Mouse (Mus musculus): Measurements from ENCODE around the gene Gvin1.
"Not testable (repeated sequence)": the region's sequence is repeated elsewhere in the genome, so short reads cannot be mapped to it uniquely, and the experiment has no call there.

Gene Gvin1

GRCm38 (mm10) chr7:106215177-106215576 is at the start of gene Gvin1:
Gene Gvin1 (minus strand): TSS chr7:106215326.
- in situ Hi-C loops (cut with MboI, MseI) = loop anchor here (25.0 kb wide), 1 partner anchor 322 kb away; no protein-coding TSS in a partner anchor

- in situ Hi-C loops (cut with MboI, MseI) = no loop called here
Observed at GRCm38 (mm10) chr7:106251844-106252517, 36.9 kb upstream of the Gvin1 start.

GRCm38 (mm10) chr7:106248922-106249321 is 33.8 kb upstream of the Gvin1 start:
- in situ Hi-C loops (cut with MboI, MseI) = no loop called here

- in situ Hi-C loops (cut with MboI, MseI) = no loop called here
Observed at GRCm38 (mm10) chr7:106248245-106248644, 33.1 kb upstream of the Gvin1 start.

GRCm38 (mm10) chr7:106245601-106246000 is 30.5 kb upstream of the Gvin1 start:
- in situ Hi-C loops (cut with MboI, MseI) = no loop called here

GRCm38 (mm10) chr7:106240484-106241275 is 25.6 kb upstream of the Gvin1 start:
- in situ Hi-C loops (cut with MboI, MseI) = not testable (repeated sequence)

- in situ Hi-C loops (cut with MboI, MseI) = loop anchor here (5.0 kb wide), 1 partner anchor 265 kb away; no protein-coding TSS in a partner anchor
Observed at GRCm38 (mm10) chr7:106237192-106237465, 22.0 kb upstream of the Gvin1 start.

- in situ Hi-C loops (cut with MboI, MseI) = loop anchor here (5.0 kb wide), 1 partner anchor 264 kb away; no protein-coding TSS in a partner anchor
Observed at GRCm38 (mm10) chr7:106236327-106237191, 21.4 kb upstream of the Gvin1 start.

GRCm38 (mm10) chr7:106235596-106235995 is 20.5 kb upstream of the Gvin1 start:
- in situ Hi-C loops (cut with MboI, MseI) = loop anchor here (5.0 kb wide), 1 partner anchor 263 kb away; no protein-coding TSS in a partner anchor

- in situ Hi-C loops (cut with MboI, MseI) = loop anchor here (25.0 kb wide), 1 partner anchor 321 kb away; no protein-coding TSS in a partner anchor
Observed at GRCm38 (mm10) chr7:106215910-106216309, 784 bp upstream of the Gvin1 start.

- in situ Hi-C loops (cut with MboI, MseI) = loop anchor here (25.0 kb wide), 1 partner anchor 324 kb away; no protein-coding TSS in a partner anchor
Observed at GRCm38 (mm10) chr7:106213770-106214169, 1.4 kb downstream of the Gvin1 start.

- in situ Hi-C loops (cut with MboI, MseI) = loop anchor here (25.0 kb wide), 1 partner anchor 331 kb away; no protein-coding TSS in a partner anchor
Observed at GRCm38 (mm10) chr7:106206630-106207029, 8.5 kb downstream of the Gvin1 start.

GRCm38 (mm10) chr7:106177065-106177464 is 38.1 kb downstream of the Gvin1 start:
- in situ Hi-C loops (cut with MboI, MseI) = not testable (repeated sequence)

GRCm38 (mm10) chr7:106145013-106145754 is 69.9 kb downstream of the Gvin1 start:
- in situ Hi-C loops (cut with MboI, MseI) = not testable (repeated sequence)

- in situ Hi-C loops (cut with MboI, MseI) = not testable (repeated sequence)
Observed at GRCm38 (mm10) chr7:106141128-106141895, 73.8 kb downstream of the Gvin1 start.

- in situ Hi-C loops (cut with MboI, MseI) = not testable (repeated sequence)
Observed at GRCm38 (mm10) chr7:106117090-106117948, 97.8 kb downstream of the Gvin1 start.

Data from T-helper 2 cell (primary cell).